Mouse (Mus musculus) left cerebral cortex, postnatal 4 days (tissue): ENCODE measurements around the gene Ryk. TPM values are rescaled to one million over a fixed set of nuclear protein-coding genes. Genes with fewer than 3 reads are reported as not detected.

Experiments used
- DNase-seq: peaks from one replicate; pipeline ENCODE4 v3.0.0-alpha.2; 2022
- intact Hi-C: fragments of 180-260 bp; cut with DNase I; formaldehyde crosslinking; loops from one replicate; pipeline ENCODE4 v1.15.1; 2025
- total RNA-seq, 2 experiments: library from RNA; stranded (reverse); gene quantifications; 2 replicates each; pipeline ENCODE4 v1.2.3; 2021

Gene Ryk
- total RNA-seq, 2 experiments from 2014 or later: 50.7 to 54.5 TPM

GRCm38 (mm10) chr9:102857856-102858255 is 23.1 kb downstream of the Ryk start:
- intact Hi-C loops: no loop called here
- no peak for DNase-seq

- DNase-seq: no peak
- intact Hi-C loops: no loop called here
These were observed 23.6 kb downstream of the Ryk start for GRCm38 (mm10) chr9:102858283-102858682.

GRCm38 (mm10) chr9:102859399-102859798 is 24.7 kb downstream of the Ryk start:
- intact Hi-C loops: no loop called here
- DNase-seq: no peak

GRCm38 (mm10) chr9:102859963-102860362 is 25.2 kb downstream of the Ryk start:
- intact Hi-C loops: loop anchor here (10.0 kb wide), 1 partner anchor 135 kb away; no protein-coding TSS in a partner anchor
- no peak for DNase-seq

- intact Hi-C loops: loop anchor here (10.0 kb wide), 1 partner anchor 136 kb away; no protein-coding TSS in a partner anchor
- no peak for DNase-seq
These were observed 26.2 kb downstream of the Ryk start for GRCm38 (mm10) chr9:102860802-102861469.

- DNase-seq: no peak
- intact Hi-C loops: loop anchor here (10.0 kb wide), 1 partner anchor 137 kb away; no protein-coding TSS in a partner anchor
These were observed 27.1 kb downstream of the Ryk start for GRCm38 (mm10) chr9:102861789-102862188.

GRCm38 (mm10) chr9:102862260-102862659 is 27.5 kb downstream of the Ryk start:
- intact Hi-C loops: loop anchor here (10.0 kb wide), 1 partner anchor 137 kb away; no protein-coding TSS in a partner anchor
- DNase-seq: no peak

- peak; percentile 40 for DNase-seq
- intact Hi-C loops: loop anchor here (10.0 kb wide), 1 partner anchor 139 kb away; no protein-coding TSS in a partner anchor
These were observed 29.3 kb downstream of the Ryk start for GRCm38 (mm10) chr9:102863876-102864545.

GRCm38 (mm10) chr9:102864931-102865330 is 30.2 kb downstream of the Ryk start:
- intact Hi-C loops: loop anchor here (5.0 to 10.0 kb wide), 2 partner anchors 140 to 233 kb away; no protein-coding TSS in a partner anchor
- DNase-seq: no peak

- no peak for DNase-seq
- intact Hi-C loops: loop anchor here (5.0 to 10.0 kb wide), 2 partner anchors 141 to 234 kb away; no protein-coding TSS in a partner anchor
These were observed 31.4 kb downstream of the Ryk start for GRCm38 (mm10) chr9:102865946-102866737.

- DNase-seq: peak; percentile 83
- intact Hi-C loops: loop anchor here (5.0 to 10.0 kb wide), 2 partner anchors 142 to 235 kb away; no protein-coding TSS in a partner anchor
These were observed 32.2 kb downstream of the Ryk start for GRCm38 (mm10) chr9:102866893-102867292.

GRCm38 (mm10) chr9:102867516-102867915 is 32.8 kb downstream of the Ryk start:
- no peak for DNase-seq
- intact Hi-C loops: loop anchor here (5.0 to 10.0 kb wide), 2 partner anchors 143 to 235 kb away; no protein-coding TSS in a partner anchor

- no peak for DNase-seq
- intact Hi-C loops: loop anchor here (5.0 to 10.0 kb wide), 2 partner anchors 144 to 236 kb away; no protein-coding TSS in a partner anchor
These were observed 33.7 kb downstream of the Ryk start for GRCm38 (mm10) chr9:102868451-102868850.

- no peak for DNase-seq
- intact Hi-C loops: no loop called here
These were observed 41.5 kb downstream of the Ryk start for GRCm38 (mm10) chr9:102876054-102876690.

- DNase-seq: no peak
- intact Hi-C loops: no loop called here
These were observed 43.2 kb downstream of the Ryk start for GRCm38 (mm10) chr9:102877916-102878315.

GRCm38 (mm10) chr9:102879545-102879944 is 44.8 kb downstream of the Ryk start:
- DNase-seq: peak; percentile 33
- intact Hi-C loops: no loop called here

GRCm38 (mm10) chr9:102884703-102885102 is 50.0 kb downstream of the Ryk start:
- intact Hi-C loops: no loop called here

GRCm38 (mm10) chr9:102890166-102890565 is 55.4 kb downstream of the Ryk start:
- DNase-seq: no peak
- intact Hi-C loops: no loop called here

More at GRCm38 (mm10) chr9:102884703-102885102, 50.0 kb downstream of the Ryk start:
- no peak for DNase-seq

- intact Hi-C loops: no loop called here
- no peak for DNase-seq
These were observed 58.0 kb downstream of the Ryk start for GRCm38 (mm10) chr9:102892480-102893355.
